Mouse (Mus musculus) G1E-ER4 (cell line): ENCODE data around the gene E130116L18Rik. TPM values are rescaled to one million over a fixed set of nuclear protein-coding genes. Genes with fewer than 3 reads are reported as not detected.

Experiments used
- GATA1 ChIP-seq: IDR thresholded peaks from one replicate; pipeline ENCODE4 v1.8.0; 2012; ENCODE audit warnings: low read length, inconsistent platforms
- polyA plus RNA-seq: library from polyadenylated mRNA; stranded (reverse); fragments of >175 nt; gene quantifications from 2 replicates; pipeline ENCODE4 v1.2.3, GENCODE M21; 2012

E130116L18Rik gene
- polyA plus RNA-seq, 1 experiment: not detected

- TF ChIP-seq GATA1: no peak
Measured at GRCm38 (mm10) chr5:25190521-25190920, 32.4 kb downstream of the E130116L18Rik start.

GRCm38 (mm10) chr5:25188802-25189201 is 34.2 kb downstream of the E130116L18Rik start:
- no peak for TF ChIP-seq GATA1

- TF ChIP-seq GATA1: no peak
Measured at GRCm38 (mm10) chr5:25187727-25188126, 35.2 kb downstream of the E130116L18Rik start.

GRCm38 (mm10) chr5:25184594-25184993 is 38.4 kb downstream of the E130116L18Rik start:
- TF ChIP-seq GATA1: no peak

GRCm38 (mm10) chr5:25183595-25183994 is 39.4 kb downstream of the E130116L18Rik start:
- TF ChIP-seq GATA1: no peak

GRCm38 (mm10) chr5:25181004-25181531 is 41.9 kb downstream of the E130116L18Rik start, which contains the start of gene Galntl5:
TSS of gene Galntl5 (plus strand) at chr5:25181460.
- no peak for TF ChIP-seq GATA1

GRCm38 (mm10) chr5:25179936-25180488 is 42.9 kb downstream of the E130116L18Rik start:
- TF ChIP-seq GATA1: no peak

- TF ChIP-seq GATA1: no peak
Measured at GRCm38 (mm10) chr5:25179284-25179683, 43.7 kb downstream of the E130116L18Rik start.

Other genes with a start within 250 kb of the E130116L18Rik start
- not detected in 2 replicates for gene Prkag2, start 122.5 kb downstream of the E130116L18Rik start, polyA plus RNA-seq
- gene Galntl5, start 41.7 kb downstream of the E130116L18Rik start, polyA plus RNA-seq: not detected in 2 replicates
- not detected in 2 replicates for gene Galnt11, start 1.2 kb downstream of the E130116L18Rik start, polyA plus RNA-seq